Mouse (Mus musculus): ENCODE results near the gene Ndufb4. TPM values are rescaled to one million over a fixed set of nuclear protein-coding genes. Genes with fewer than 3 reads are reported as not detected.
A peak's percentile ranks its signal among the peaks of the same experiment; 100 is the strongest.
"Not testable (repeated sequence)": the region's sequence is repeated elsewhere in the genome, so short reads cannot be mapped to it uniquely, and the experiment has no call there.

Gene Ndufb4
- total RNA-seq (2021) = 181 and 184 TPM in 2 replicates
- long read RNA-seq, experiment 1, transcript Ndufb4-202 (2 exons, 465 nt) = minor isoform, 5 of 408 reads
- long read RNA-seq, experiment 1, transcript Ndufb4-201 (3 exons, 971 nt) = major isoform, 391 of 408 reads
- long read RNA-seq, experiment 1, partial matches to known transcripts = 7 of 408 reads
- long read RNA-seq, experiment 1, other reads (novel, unspliced or antisense) = 3 of 408 reads
- long read RNA-seq, experiment 2, transcript Ndufb4-201 (3 exons, 971 nt) = major isoform, 493 of 517 reads
- long read RNA-seq, experiment 2, transcript Ndufb4-202 (2 exons, 465 nt) = minor isoform, 5 of 517 reads
- long read RNA-seq, experiment 2, partial matches to known transcripts = 13 of 517 reads
- long read RNA-seq, experiment 2, other reads (novel, unspliced or antisense) = 6 of 517 reads

DNA sequence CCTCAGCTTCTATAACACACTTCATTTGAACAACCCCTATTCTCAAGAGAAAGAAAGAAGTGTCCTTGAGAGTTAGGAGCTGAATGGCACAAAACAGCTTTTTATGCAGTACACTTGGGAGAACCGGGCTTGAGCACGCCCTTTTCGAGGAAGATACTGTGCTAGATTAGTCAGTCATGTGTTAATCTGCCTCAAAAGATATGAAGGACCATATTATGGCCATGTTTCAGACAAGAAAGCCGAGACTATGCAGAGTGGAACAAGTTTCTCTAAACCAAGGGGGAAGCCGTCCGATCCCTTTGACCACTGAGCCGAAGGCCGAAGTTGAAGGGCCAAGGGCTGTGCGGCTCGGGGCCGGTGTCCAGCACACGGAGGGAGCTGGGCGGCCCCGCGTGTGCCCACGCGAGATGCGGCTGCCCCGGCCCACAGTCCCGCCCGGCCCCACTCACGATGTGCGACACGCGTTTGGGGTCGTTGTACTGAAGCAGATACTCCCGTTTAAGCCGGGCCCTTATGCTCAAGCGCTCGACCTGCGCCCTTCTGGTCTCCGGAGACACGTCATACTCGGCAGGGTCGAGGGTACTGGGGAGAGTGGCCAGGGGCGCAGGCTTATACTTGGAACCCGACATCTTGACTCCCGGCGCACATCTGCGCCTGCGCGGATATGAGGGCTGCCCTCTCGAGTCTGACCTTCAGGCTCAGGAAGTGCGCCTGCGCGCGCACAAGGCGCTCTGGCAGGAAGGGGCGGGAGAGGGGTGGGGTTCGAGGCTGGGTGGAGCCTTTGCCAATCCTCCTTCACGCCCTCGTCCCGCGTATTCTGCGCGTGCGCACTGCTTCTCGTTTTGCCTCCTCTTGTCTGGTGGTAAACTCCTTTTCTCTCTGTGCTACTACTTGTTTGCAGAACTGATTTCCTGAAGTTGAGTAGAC lies at the start of gene Ndufb4:
Gene Ndufb4 (minus strand): TSS at position 723 of the 927 bp plus-strand sequence.
- peak; percentile 99 for DNase-seq

DNA sequence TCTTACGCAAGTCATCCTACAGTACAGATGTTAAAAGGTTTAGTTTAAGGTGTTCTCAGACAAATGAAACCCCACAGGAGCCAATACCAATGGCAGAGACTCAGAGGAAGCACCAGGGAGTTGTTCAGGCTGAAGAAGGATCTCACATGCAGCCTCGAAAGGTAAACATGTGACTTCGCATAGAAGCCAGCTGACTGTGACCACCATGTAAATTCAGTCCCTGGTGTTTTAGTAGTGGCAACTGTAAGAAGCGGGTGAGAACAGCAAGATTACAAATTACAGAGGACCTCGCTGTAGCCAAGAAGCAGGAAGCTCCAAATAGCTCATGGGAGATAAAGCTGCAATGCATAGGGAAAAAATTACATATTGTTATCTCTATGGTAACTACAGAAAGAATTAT lies 49.6 kb upstream of the Ndufb4 start:
- DNase-seq = no peak

DNA sequence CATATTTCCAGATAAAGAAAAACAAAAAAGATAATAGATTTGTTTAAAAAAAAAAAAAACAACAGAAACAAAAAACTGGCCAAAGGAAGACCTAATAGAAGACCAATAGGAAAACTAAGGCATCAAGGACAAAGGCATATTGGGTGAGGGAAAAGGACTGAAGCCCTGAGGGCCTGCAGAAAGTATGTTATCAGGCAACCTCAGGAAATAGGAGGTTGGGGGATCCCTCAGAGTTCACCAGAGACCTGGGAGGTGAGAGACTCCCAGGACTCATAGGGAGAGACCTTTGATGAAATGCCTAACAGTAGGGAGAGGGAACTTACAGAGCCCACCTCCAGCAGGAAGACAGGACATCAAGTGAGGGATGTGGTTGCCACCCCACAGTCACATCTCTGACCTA lies 45.8 kb upstream of the Ndufb4 start:
- DNase-seq = not testable (repeated sequence)

DNA sequence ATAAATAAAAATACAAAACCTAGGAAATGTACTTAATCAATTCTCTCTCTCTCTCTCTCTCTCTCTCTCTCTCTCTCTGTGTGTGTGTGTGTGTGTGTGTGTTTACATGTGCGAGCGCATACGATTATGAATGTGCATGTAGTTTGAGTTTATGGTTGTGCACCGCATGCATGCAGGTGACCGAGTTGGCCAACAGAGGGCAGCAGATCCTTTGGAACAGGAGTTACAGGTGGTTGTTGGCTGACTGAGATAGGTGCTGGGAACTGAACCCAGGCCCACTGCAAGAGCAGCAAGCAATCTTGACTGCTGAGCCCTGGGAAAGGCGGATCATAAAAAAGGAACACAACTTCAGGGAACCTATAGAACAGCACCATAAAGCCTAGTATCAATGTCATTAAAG lies 44.5 kb upstream of the Ndufb4 start:
- DNase-seq = no peak

DNA sequence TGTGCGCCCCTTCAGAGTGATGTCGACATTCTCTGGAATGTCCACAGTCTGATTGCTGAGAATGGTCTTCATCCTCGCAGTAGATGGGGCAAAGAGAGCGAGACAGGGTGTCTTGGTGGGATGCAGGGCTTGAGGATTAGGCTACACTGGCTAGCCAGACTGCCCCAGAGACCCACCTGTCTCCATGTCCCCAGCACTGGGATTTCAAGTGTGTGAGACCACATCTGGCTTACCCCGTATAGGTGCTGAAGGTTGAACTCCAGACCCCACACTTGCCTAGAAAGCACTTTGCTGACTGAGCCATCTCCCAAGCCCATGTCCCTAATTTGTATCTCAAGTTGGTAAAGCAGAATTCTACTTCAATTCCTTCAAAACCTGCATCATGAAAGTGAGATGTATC lies 43.0 kb upstream of the Ndufb4 start:
- no peak for DNase-seq

DNA sequence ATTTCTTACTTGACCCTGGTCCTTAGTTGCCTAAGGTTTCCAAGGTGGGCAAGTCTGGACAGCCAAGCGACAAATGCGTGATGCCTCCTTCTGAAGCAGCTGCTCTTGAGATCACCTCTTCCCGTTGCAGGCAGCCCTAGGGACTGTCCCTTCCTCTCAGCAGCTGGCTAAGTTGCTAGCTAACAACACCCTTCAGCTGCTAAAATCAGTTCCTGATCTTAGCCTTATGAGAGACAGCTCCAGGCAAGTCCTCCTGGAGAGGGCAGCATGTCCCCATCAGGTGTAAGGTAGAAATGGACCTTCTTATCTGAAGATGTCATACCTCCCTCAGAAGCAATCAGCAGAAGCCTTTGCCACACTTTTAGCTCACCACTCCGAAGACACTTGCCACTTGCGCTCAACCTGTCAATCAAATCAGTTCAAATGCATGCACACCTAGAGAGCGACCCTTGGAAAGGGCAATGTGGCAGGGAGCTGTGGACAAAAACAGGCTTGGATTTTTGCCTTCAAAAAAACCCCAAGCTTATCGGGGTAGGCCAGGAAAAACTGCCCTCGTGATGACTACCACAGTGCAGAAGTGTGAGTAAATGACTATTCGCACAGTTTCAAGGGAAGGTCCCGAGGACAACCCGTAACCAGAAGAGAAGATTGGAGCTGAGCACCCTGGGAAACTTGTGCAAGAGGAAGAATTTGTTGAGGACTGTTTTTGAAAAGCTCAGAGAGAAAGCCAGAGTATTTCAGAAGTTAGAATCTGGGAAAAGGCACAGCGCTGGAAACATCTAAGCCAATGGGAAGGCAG lies 36.9 kb upstream of the Ndufb4 start:
- DNase-seq = peak; percentile 27

DNA sequence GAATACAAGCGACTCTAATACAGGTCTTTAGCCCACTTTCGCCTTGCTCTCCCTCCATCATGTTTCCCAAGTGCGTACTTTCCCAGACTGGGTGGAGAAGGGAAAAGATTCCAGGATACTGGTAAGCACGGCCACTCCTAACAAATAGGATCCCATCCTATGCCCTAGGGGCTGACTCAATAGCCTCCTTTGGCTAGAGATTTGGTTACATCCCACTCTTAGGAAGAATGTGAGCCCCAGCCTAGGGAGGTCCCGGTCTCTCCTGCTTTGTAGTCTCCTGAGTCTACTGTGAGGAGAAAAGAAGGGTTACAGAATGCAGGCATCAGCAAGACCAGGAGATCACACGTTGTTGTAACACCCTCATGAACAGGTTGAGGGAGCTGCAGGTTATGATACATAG lies 36.2 kb upstream of the Ndufb4 start:
- DNase-seq = no peak

DNA sequence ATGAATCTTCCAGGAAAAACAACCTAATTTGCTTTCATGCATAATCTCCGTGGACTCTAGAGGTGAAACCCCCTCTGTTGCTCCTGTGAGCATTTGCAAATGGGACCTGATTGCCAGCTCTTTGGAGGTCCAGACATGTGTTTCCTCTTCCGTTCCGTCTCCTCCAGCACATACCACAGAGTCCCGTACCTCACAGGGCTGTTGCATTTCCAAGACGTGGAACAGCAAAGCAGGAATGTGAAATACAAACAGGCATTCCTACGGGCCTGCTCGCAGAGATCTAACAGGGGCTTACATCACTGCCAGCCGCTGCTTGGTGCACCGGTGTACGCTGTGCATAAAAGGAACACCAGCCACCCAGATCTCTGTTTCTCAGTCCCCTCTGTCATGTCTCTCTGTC lies 35.7 kb upstream of the Ndufb4 start:
- DNase-seq = no peak

DNA sequence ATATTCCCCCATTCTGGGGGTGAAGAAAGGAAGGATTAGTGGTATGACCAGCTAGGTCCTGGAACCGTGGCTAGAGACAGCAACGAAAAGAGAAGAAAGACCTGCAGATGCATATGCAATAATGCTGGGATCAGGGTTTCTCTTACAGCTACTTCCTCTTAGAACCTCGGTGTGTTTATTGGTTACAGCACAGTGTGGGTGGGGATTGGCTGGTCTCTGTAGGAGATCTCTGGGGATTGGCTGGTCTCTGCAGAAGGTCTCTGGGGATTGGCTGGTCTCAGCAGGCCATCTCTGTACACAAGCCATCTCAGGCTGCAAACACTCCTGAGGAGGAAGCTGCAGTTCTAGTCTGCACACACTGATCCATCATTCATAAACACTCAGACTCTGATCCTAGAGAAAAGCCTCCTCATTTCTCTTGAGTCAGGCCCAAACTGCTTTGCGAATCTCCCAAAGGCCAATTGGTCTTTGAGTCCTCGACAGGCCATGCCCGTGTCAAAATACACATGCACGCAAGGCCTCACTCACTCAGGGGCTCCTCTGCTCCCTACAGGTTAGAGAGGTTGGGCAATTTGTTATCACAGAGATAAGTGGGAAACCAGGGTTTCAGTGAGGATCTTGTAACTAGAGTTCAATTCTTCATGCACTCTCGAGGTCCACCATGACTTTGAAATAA lies 35.1 kb upstream of the Ndufb4 start:
- DNase-seq = peak; percentile 31

DNA sequence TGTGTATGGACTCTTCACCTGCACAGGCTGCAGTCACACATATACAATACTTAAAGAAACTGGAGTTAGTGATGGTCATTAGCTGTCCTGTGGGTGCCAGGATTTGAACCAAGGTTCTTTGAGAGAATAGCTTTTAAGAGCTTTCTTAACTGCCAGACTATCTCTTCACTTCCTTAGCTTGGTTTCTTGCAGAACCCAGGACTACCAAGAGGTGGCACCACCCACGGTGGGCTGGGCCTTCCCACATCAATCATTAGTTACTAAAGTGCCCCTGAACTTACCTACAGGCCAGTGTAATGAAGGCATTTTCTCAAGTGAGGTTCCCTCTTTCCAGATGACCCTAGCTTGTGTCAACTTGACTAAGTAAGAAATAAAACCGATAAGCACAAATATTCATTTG lies 33.9 kb upstream of the Ndufb4 start:
- peak; percentile 52 for DNase-seq

DNA sequence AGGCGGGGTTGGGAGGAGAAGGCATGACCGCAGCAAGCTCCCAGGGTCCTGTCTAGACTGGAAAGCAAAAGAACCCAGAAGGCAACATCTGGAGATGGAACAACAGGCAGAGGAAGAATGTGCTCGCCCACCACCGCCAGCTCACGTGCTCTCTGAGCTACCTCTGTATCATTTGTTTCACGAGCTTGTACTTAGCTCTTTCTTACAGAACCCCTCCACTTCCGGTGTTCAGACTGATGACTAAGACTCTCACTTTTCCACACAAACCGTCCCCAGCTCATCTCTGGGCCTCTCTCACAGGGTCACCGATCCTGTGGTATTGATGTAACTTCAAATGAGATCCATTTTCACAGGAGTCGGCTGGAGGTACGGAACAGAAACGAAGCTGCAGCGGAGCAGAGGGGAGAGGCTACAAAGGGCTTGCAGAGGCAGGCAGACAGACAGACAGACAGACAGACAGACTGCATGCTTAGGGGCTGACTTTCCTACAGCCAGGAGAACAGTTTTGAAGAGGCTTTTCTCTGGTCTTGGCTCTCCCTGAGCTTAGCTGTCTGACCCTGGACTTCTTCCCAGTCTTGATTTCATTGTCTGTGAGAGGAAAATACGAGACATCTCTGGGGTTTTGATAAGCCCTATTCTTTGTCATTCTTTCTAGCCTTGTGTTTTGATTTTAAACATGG lies 33.2 kb upstream of the Ndufb4 start:
- DNase-seq = peak; percentile 17

DNA sequence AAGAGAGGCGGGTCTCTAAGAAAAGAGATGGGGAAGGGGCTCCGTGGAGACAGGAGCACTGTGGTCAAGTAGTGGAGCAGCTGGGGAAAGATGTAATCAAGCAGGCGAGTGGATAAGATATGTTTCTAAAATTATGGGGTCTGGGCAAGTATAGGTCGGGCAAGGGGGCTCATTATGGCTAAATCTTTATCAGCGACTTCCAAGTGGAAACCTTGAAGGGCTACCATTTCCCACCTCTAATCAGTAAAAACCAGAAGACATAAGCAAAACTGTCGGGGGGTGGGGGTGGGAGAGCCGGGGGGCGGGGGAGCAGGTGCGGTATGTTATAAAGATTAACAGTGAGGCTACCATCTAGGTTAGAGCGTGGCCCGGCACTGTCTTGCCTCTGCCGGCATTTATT lies 32.6 kb upstream of the Ndufb4 start:
- no peak for DNase-seq

DNA sequence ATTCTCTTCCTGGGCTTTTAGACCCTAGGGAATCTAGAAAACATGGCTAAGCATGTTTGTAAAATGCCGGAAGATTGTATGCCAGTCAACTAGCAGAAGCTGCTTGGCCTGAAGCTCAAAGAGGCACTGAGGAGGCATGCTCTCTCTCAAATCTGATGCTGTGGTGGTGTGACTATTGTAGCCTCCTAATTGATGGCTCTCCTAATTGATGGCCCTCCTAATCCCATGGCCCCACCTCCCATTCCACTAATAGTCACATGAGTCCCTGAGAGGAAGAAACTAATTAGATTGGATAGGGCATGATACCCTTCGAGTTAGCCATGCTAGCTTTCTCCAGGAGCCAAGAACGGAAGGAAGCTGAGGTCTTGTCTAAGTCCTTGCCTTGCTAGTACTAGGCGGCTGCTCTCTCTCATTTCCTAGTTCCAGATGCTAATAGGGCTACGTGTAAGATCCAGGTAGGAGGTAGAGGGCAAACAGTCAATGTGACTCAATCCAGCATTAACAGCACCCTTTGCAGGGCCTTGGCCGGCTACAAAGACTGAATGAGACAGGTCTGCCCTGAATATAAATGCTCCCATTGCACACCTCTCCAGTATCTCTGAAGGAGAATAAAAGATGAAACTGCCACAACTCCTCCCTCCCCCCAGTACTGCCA lies 31.8 kb upstream of the Ndufb4 start:
- no peak for DNase-seq

DNA sequence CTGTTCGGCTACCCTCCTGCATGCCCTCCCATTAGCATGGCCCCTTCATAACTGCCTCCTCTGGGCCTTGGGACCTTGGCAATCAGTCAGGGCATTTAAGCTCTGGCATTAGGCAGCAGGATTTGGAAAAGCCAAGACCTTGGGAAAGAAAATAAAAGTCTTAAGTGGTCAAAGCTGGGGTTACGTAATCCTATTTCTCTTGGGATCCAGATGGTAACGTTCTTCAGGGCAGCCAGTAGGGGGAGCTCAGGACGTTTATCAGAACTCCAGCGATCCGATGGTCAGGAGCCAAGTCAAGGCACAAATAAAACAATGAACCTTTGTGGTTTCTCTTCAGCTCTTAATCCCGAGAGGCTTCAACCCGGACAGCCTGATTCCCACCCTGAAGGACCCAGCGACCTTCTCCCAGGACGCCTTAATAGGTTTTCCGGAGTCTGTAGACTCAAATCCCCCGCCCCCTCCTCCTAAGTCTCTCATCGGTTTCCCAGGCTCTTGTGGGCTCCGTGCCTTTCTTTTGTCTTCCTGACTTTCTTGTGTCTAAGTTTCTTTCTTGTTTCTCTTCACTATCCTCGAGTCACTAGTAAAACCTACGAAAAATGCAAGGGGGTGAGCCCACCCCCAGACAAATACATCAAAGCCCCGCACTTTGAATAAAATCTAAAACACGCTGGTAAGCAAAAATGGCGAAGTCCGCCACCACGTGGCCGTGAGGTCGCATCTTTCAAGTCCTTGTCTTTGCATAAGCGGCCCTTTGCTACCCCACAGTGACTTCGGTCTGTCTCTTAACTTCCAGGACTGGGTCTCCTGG lies 30.6 kb upstream of the Ndufb4 start:
- DNase-seq = peak; percentile 92

DNA sequence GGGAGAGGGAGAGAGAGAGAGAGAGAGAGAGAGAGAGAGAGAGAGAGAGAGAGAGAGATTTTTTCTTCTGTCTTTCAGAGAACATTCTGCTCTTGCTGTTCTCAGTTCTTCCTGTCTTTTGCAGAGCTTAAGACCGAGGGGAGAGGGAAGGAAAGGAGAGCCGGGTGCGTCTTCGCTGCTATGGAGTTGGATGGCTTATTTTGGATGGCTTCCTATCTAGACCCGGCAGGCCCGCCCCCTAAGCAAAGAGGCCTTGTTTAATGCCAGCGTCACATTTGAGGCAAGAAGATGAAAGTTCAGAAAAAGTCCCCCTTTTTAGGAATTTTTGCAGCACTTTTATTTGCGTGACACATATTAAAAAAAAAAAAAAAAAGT lies 30.0 kb upstream of the Ndufb4 start:
- no peak for DNase-seq

DNA sequence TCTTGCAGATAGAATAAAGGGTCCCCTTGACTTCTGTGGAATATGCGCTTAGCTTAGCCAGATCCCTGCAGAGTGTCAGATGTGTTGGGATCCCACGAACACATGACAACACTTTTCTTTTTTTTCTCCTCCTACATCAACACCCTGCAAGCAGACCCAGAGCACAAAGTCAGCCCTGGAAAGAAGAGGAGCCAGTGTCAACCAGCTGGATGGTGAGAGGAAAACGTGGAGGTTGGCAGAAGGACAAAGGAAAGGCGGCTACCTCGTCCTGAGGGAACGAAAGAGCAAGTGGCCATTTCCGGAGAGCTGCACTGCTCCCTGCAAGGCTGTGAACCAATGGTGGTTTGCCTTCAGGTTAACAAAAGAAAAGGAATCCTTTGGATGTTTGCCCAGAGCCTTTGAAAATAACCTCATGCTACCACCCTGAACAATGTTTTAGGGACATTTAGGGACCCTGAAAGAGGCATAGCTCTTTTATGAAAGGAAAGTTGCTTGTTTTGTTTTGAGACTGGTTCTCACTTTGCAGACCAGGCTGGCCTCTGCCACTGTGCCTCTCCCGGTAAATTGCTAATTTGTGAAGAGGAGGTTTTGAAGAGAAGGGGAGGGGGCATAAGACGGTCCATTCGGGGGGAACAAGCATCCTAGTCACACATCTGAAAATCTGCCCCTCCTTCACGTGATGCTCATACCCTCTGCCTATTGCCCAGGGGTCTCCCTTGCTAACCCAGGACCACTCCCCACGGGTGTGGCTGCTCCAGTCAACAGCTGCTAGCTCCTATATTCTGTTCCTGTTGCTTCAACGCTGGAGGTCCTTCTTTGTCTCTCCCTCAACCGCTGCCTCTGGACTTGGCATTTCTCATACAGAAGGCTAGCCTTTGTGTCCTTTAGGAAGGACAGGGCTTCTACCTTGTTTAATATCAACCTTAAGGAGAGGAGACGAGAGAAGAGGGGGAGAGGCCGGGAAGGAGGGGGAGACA lies 29.2 kb upstream of the Ndufb4 start:
- DNase-seq = peak; percentile 43

DNA sequence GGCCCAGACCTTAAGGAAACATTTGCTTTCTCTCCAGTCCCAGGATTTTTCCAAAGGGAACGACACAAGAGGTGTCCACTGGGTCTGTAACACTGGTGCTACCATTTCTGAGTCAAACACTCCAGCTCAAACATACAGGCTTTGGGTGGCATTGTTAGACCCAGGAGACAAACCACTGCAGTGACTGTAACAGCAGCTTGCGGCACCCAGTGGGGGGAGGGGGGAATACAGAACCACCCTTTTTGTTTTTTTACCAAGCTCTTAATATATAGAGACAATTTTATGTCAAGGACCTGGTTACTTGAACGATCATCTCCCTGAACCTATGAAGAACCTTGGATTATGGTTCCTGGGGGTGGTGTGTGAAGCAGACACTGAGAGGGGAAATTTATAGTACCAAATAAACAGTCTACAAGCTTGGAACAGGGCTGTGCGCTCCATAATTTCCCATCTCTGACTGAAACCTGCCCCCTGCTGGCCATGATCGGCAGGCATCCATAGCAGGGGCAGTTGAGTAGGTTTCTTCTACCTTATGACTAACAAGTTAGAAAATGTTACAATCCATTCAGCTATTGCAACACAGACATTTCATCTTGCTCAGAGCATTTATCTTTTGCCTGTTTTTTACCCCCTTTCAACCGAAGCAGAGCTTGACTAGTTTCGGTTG lies 28.2 kb upstream of the Ndufb4 start:
- peak; percentile 94 for DNase-seq

DNA sequence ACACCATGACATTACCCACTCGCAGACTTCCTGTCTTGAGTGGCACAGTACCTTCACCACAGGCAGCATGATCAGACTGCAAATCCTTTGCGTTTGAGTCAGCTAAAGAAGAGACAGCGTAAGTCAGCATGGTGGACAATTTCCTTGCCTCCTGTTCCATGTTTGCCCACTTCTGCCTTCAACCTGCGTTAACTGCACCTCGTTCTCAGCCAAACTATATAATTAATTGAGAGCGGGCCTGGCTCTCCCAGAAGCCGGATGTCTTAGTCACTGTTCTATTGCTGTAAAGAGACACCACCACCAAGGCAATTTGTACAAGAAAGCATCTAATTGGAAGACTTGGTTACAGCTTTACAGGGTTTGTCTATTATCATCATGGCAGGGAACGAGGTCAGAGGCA lies 26.6 kb upstream of the Ndufb4 start:
- DNase-seq = no peak

Data from adrenal gland, postnatal 14 days (tissue).